Mouse (Mus musculus): Measurements from ENCODE around the gene Clec1b.

GRCm38 (mm10) chr6:129393087-129393720, 3.9 kb upstream of the Clec1b start:
- TF ChIP-seq CTCF (IDR thresholded peaks at IDR 0.05; ENCODE audit: borderline replicate concordance, control insufficient read depth, extremely low read depth, insufficient read depth, low read length, poor library complexity) (no peak), POLR2A (IDR thresholded peaks at IDR 0.05; ENCODE audit: control insufficient read depth, extremely low read depth, insufficient read depth, low read length, poor library complexity) (no peak)

All from thymus, adult 2 months (tissue).